Mouse (Mus musculus) limb, embryonic 14.5 days (tissue): ENCODE measurements around the gene Ttll1. TPM values are rescaled to one million over a fixed set of nuclear protein-coding genes. Genes with fewer than 3 reads are reported as not detected.
A peak's percentile ranks its signal among the peaks of the same experiment; 100 is the strongest.

Experiments
- ATAC-seq: fragments of 200-750 bp; cut with Nextera tagmentation; 2 replicates; pipeline ENCODE4 v1.8.0; 2017; ENCODE audit warnings: low read depth, moderate number of reproducible peaks, moderate TSS enrichment; ENCODE audit not compliant: low FRiP score
- DNase-seq: peaks from one replicate; pipeline ENCODE4 v3.0.0-alpha.2; 2015; ENCODE audit warnings: low spot score
- H3K27ac ChIP-seq: fragments of 300-500 bp; sonication (generic); replicated peaks from 2 replicates; pipeline ENCODE4 v1.5.1; 2014; ENCODE audit warnings: low read depth, mild to moderate bottlenecking, low read length, moderate library complexity, mixed read lengths
- H3K27me3 ChIP-seq: fragments of 300-500 bp; sonication (generic); 2 replicates; pipeline ENCODE4 v1.6.1; 2014; ENCODE audit warnings: low read length, mixed read lengths; ENCODE audit not compliant: control insufficient read depth, insufficient read depth
- H3K36me3 ChIP-seq: fragments of 300-500 bp; sonication (generic); 2 replicates; pipeline ENCODE4 v1.6.1; 2014; ENCODE audit warnings: mild to moderate bottlenecking, low read length, moderate library complexity, mixed read lengths; ENCODE audit not compliant: control insufficient read depth, insufficient read depth
- H3K4me1 ChIP-seq: fragments of 300-500 bp; sonication (generic); 2 replicates; pipeline ENCODE4 v1.6.1; 2014; ENCODE audit warnings: antibody characterized with exemption, low read length, mixed read lengths; ENCODE audit not compliant: control insufficient read depth, insufficient read depth
- H3K4me2 ChIP-seq: fragments of 300-500 bp; sonication (generic); replicated peaks from 2 replicates; pipeline ENCODE4 v1.6.1; 2014; ENCODE audit warnings: low read depth, mild to moderate bottlenecking, low read length, moderate library complexity; ENCODE audit not compliant: severe bottlenecking
- H3K4me3 ChIP-seq: fragments of 300-500 bp; sonication (generic); replicated peaks from 2 replicates; pipeline ENCODE4 v1.5.1; 2014; ENCODE audit warnings: low read length
- H3K9ac ChIP-seq: fragments of 300-500 bp; sonication (generic); 2 replicates; pipeline ENCODE4 v1.6.1; 2014; ENCODE audit warnings: mild to moderate bottlenecking, low read depth, low read length, moderate library complexity; ENCODE audit not compliant: severe bottlenecking
- H3K9me3 ChIP-seq: fragments of 300-500 bp; sonication (generic); 2 replicates; pipeline ENCODE4 v1.6.1; 2016; ENCODE audit warnings: low read length; ENCODE audit not compliant: control insufficient read depth
- POLR2A ChIP-seq: fragments of 200-500 bp; IDR thresholded peaks from 2 replicates; pipeline ENCODE4 v1.8.0; 2012; ENCODE audit warnings: inconsistent platforms, mild to moderate bottlenecking, moderate library complexity, borderline replicate concordance; ENCODE audit not compliant: insufficient read depth, insufficient read length; ENCODE audit errors: extremely low read depth
- WGBS: fragments of 180-500 bp; shearing (Covaris S2); extraction: QIAGEN DNeasy Blood & Tissue Kit; methylation state at CpG from one replicate; pipeline ENCODE4 v1.1.7; 2014; 5-methylcytosine and 5-hydroxymethylcytosine counted together
- polyA plus RNA-seq, 2 experiments: library from polyadenylated mRNA; depleted of rRNA in 1 of 2; stranded (reverse) in 1 of 2; unstranded in 1 of 2; fragments of >200 nt; fragmentation: Nextera tagmentation in 1 of 2; extraction: Ambion mirVana in 1 of 2; gene quantifications; 2 replicates each; pipeline versions ENCODE4 v1.2.1 to v1.2.3; 2012 to 2014

The Ttll1 gene
- polyA plus RNA-seq, 2 experiments, result 9.0 to 13.0 TPM

GRCm38 (mm10) chr15:83476593-83477273, 34.0 kb downstream of the Ttll1 start:
- no peaks in the 10 kb centered on the region for H3K36me3 ChIP-seq
- peaks cover 11% of the 10 kb centered on the region for H3K4me1 ChIP-seq
- no peaks in the 10 kb centered on the region for H3K9me3 ChIP-seq
- DNase-seq, result no peak
- H3K27me3 ChIP-seq, result no peaks in the 10 kb centered on the region
- no peak overlapping the region for H3K4me2 ChIP-seq
- no peak overlapping the region for H3K9ac ChIP-seq
- no peak for TF ChIP-seq POLR2A
- WGBS, result 84% methylated on average over 12 of the region's 12 CpGs
- H3K27ac ChIP-seq, result no peak overlapping the region
- H3K4me3 ChIP-seq, result no peak overlapping the region
- ATAC-seq, result no peak

DNA sequence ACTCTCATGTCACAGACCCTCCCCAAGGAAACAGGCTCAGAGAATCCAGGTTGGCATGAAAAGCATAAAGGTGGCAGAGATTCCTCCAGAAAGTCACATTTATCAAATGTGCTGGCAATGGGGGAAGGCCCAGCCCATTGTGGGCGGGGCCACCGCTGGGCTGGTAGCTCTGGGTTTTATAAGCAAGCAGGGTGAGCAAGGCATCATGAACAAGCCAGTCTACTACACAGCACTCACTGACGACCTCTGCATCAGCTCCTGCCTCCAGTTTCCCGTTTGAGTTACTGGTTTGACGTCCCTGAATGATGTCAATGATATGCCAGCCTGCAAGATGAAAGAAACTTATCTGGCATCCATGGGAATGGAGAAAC, 36.2 kb downstream of the Ttll1 start:
- 8% methylated on average over 5 of the region's 5 CpGs for WGBS
- no peak overlapping the region for H3K9ac ChIP-seq
- no peaks in the 10 kb centered on the region for H3K36me3 ChIP-seq
- DNase-seq, result peak; percentile 37
- no peak overlapping the region for H3K27ac ChIP-seq
- no peak overlapping the region for H3K4me3 ChIP-seq
- H3K9me3 ChIP-seq, result no peaks in the 10 kb centered on the region
- H3K4me1 ChIP-seq, result peaks cover 11% of the 10 kb centered on the region
- ATAC-seq, result no peak
- no peak for TF ChIP-seq POLR2A
- no peaks in the 10 kb centered on the region for H3K27me3 ChIP-seq
- no peak overlapping the region; the same call in 1 of the 2 replicates for H3K4me2 ChIP-seq

DNA sequence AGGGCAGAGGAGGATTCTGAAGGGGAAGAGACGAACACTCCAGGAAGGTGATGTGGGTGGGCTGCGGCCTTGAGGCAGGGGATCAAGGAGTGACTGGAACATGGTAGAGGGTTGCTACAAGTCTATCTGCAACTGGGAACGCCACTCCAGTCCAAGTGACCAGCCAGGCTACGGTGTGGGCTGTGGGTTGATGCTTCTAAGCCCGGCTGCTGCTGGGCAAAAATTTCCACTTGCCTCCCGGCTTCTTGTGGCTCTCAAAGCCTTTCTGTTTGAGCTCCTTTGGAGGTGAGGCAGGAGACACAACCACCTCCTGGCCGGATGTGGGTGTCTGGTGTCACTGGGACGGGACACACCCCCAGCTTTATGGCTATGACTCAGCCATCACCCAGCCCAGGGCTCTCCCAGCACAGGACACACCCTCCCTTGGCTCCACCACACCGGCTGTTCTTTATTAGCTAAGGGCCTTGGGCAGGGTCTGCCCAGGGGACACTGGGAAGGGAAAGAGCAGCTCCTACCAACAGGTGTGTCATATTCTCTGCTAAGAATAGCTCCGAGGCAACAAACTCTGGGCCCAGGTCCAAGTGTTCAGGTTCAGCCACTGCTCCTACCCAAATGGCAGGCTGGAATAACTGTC, 36.7 kb downstream of the Ttll1 start:
- Histone ChIP-seq H3K36me3 (no peaks in the 10 kb centered on the region), H3K9me3 (no peaks in the 10 kb centered on the region), H3K4me3 (no peak overlapping the region), H3K4me1 (peaks cover 11% of the 10 kb centered on the region), H3K27ac (peak overlapping the region; percentile 58; the same call in 1 of the 2 replicates), H3K9ac (no peak overlapping the region), H3K27me3 (no peaks in the 10 kb centered on the region), H3K4me2 (no peak overlapping the region; the same call in 1 of the 2 replicates)
- DNase-seq, result peak; percentile 68
- ATAC-seq, result peak; percentile 72
- WGBS, result 35% methylated on average over 10 of the region's 10 CpGs
- TF ChIP-seq POLR2A, result no peak

DNA sequence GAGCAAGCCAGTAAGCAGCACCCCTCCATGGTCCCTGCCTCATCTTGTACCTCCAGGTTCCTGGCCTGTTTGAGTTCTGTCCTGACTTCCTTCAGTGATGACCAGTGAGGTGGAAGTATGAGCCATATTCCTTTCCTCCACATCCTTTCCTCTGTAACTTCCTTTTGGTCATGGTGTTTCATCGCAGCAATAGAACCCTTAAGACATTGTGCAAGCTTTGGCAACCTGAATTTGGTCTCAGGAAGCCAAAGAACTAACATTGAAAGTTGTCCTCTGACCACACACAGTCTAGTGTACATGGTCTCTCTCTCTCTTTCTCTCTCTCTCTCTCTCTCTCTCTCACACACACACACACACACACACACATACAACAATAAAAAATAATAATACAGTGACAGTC, 37.4 kb downstream of the Ttll1 start:
- no peak overlapping the region for H3K27ac ChIP-seq
- TF ChIP-seq POLR2A, result no peak
- no peak overlapping the region for H3K4me2 ChIP-seq
- H3K9ac ChIP-seq, result no peak overlapping the region
- H3K4me1 ChIP-seq, result peaks cover 11% of the 10 kb centered on the region
- no peak overlapping the region for H3K4me3 ChIP-seq
- H3K9me3 ChIP-seq, result no peaks in the 10 kb centered on the region
- ATAC-seq (no peak), DNase-seq (no peak)
- no peaks in the 10 kb centered on the region for H3K27me3 ChIP-seq
- 100% methylated on average over 1 of the region's 1 CpGs for WGBS
- H3K36me3 ChIP-seq, result no peaks in the 10 kb centered on the region

DNA sequence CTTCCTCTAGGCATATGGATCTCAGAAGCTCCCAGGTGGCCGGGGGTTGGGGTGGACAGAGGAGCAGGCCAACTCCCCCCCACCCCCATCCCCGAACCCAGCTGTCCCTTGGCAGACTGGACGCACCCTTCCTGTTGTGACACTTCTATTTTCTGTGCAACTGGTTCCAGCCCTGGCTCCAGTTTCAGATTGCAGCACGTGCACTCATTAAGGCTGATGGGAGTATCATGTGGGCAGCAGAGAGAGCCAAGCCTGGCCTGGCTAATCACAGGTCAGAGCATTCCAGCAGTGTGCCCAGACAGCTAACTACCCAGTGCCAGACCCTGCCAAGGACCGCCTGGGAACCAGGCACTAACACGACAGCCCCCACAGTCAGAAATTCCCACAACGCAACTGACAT, 39.2 kb downstream of the Ttll1 start:
- H3K9ac ChIP-seq, result no peak overlapping the region
- H3K9me3 ChIP-seq, result no peaks in the 10 kb centered on the region
- TF ChIP-seq POLR2A, result no peak
- no peak overlapping the region for H3K4me2 ChIP-seq
- DNase-seq, result peak; percentile 22
- no peak for ATAC-seq
- WGBS, result 59% methylated on average over 7 of the region's 7 CpGs
- H3K36me3 ChIP-seq, result no peaks in the 10 kb centered on the region
- H3K4me3 ChIP-seq, result no peak overlapping the region
- H3K27me3 ChIP-seq, result no peaks in the 10 kb centered on the region
- H3K27ac ChIP-seq, result no peak overlapping the region
- H3K4me1 ChIP-seq, result peaks cover 11% of the 10 kb centered on the region
